Mouse (Mus musculus) CH12.LX (cell line): Measurements from ENCODE around the gene Mmab. TPM values are rescaled to one million over a fixed set of nuclear protein-coding genes. Genes with fewer than 3 reads are reported as not detected.

Source experiments
- DNase-seq: peaks from one replicate; pipeline ENCODE4 v3.0.0-alpha.2; 2013; ENCODE audit errors: extremely low read depth
- H3K27ac ChIP-seq: 2 replicates; pipeline ENCODE4 v1.5.1; 2012; ENCODE audit warnings: low read depth, mild to moderate bottlenecking, control low read depth, moderate library complexity; ENCODE audit not compliant: insufficient read depth
- H3K27me3 ChIP-seq: replicated peaks from 2 replicates; pipeline ENCODE3; 2012; ENCODE audit warnings: inconsistent platforms
- H3K36me3 ChIP-seq, 2 experiments: replicated peaks in 1 of 2; 2 replicates each; pipeline versions ENCODE3 to v1.6.1; 2012; ENCODE audit warnings: inconsistent platforms in 1 of 2, low read length in 1 of 2, mild to moderate bottlenecking in 1 of 2, mixed read lengths in 1 of 2, moderate library complexity in 1 of 2; ENCODE audit not compliant: control insufficient read depth in 1 of 2, insufficient read depth in 1 of 2
- H3K4me1 ChIP-seq, 2 experiments: 2 replicates each; pipeline ENCODE4 v1.6.1; 2012; ENCODE audit warnings: inconsistent platforms in 1 of 2, moderate library complexity in 1 of 2; ENCODE audit not compliant: insufficient read depth in 2 of 2, control insufficient read depth in 1 of 2
- H3K4me2 ChIP-seq: 2 replicates; pipeline ENCODE4 v1.6.1; 2012; ENCODE audit warnings: low read depth, mild to moderate bottlenecking, control low read depth; ENCODE audit not compliant: poor library complexity, insufficient read depth, severe bottlenecking
- H3K4me3 ChIP-seq, 3 experiments: fragments of 150-350 bp in 1 of 3; sonication (generic) in 1 of 3; replicated peaks in 1 of 3; 2 replicates each; pipeline versions ENCODE3 to v1.5.1; 2011 to 2012; ENCODE audit warnings: low read depth in 2 of 3, low read length in 2 of 3, mild to moderate bottlenecking in 2 of 3, moderate library complexity in 2 of 3, control low read depth in 1 of 3, improper control_type of control experiment in 1 of 3, inconsistent platforms in 1 of 3, mixed read lengths in 1 of 3; ENCODE audit not compliant: poor library complexity in 1 of 3
- H3K79me2 ChIP-seq: replicated peaks from 2 replicates; pipeline ENCODE4 v1.6.1; 2012; ENCODE audit warnings: mild to moderate bottlenecking, moderate library complexity; ENCODE audit not compliant: control insufficient read depth, poor library complexity, insufficient read depth, severe bottlenecking; ENCODE audit errors: extremely low read depth
- H3K9ac ChIP-seq: 2 replicates; pipeline ENCODE4 v1.6.1; 2012; ENCODE audit warnings: low read depth, mild to moderate bottlenecking, control low read depth, moderate library complexity; ENCODE audit not compliant: insufficient read depth
- H3K9me3 ChIP-seq: replicated peaks from 2 replicates; pipeline ENCODE3; 2012; ENCODE audit warnings: low read length, inconsistent platforms, mixed read lengths
- GABPA ChIP-seq: IDR thresholded peaks from 2 replicates; pipeline ENCODE4 v1.6.1; 2012; ENCODE audit warnings: low read depth, low read length, improper control_type of control experiment, inconsistent platforms; ENCODE audit not compliant: insufficient replicate concordance
- HCFC1 ChIP-seq: IDR thresholded peaks from 2 replicates; pipeline ENCODE4 v1.6.1; 2012; ENCODE audit warnings: low read depth, mild to moderate bottlenecking, inconsistent platforms, low read length, improper control_type of control experiment
- IRF4 ChIP-seq: IDR thresholded peaks from 2 replicates; pipeline ENCODE4 v1.6.1; 2014; ENCODE audit warnings: low read depth, mild to moderate bottlenecking, inconsistent platforms, low read length, improper control_type of control experiment
- JUN ChIP-seq: IDR thresholded peaks from 2 replicates; pipeline ENCODE4 v1.6.1; 2011; ENCODE audit warnings: low read depth, mild to moderate bottlenecking, low read length, improper control_type of control experiment, moderate library complexity; ENCODE audit not compliant: insufficient read depth
- JUND ChIP-seq: conservative IDR thresholded peaks from 2 replicates; pipeline ENCODE4 v1.6.1; 2011; ENCODE audit warnings: low read depth, low read length, improper control_type of control experiment
- KAT2A ChIP-seq: IDR thresholded peaks from 2 replicates; pipeline ENCODE4 v1.6.1; 2012; ENCODE audit warnings: low read length, improper control_type of control experiment, inconsistent platforms; ENCODE audit not compliant: insufficient replicate concordance
- MEF2A ChIP-seq: IDR thresholded peaks from 2 replicates; pipeline ENCODE4 v1.6.1; 2014; ENCODE audit warnings: low read depth, mild to moderate bottlenecking, inconsistent platforms, low read length, improper control_type of control experiment, borderline replicate concordance
- MYC ChIP-seq: IDR thresholded peaks from 2 replicates; pipeline ENCODE4 v1.6.1; 2011; ENCODE audit warnings: low read depth, mild to moderate bottlenecking, improper control_type of control experiment, low read length
- NRF1 ChIP-seq: IDR thresholded peaks from 2 replicates; pipeline ENCODE4 v1.6.1; 2014; ENCODE audit warnings: low read depth, mild to moderate bottlenecking, inconsistent platforms, low read length, improper control_type of control experiment, moderate library complexity
- RAD21 ChIP-seq: IDR thresholded peaks from 2 replicates; pipeline ENCODE4 v1.6.1; 2011; ENCODE audit warnings: low read depth, mild to moderate bottlenecking, low read length, improper control_type of control experiment, moderate library complexity
- RCOR1 ChIP-seq: conservative IDR thresholded peaks from 2 replicates; pipeline ENCODE4 v1.6.1; 2012; ENCODE audit warnings: low read depth, mild to moderate bottlenecking, inconsistent platforms, low read length, improper control_type of control experiment
- SMC3 ChIP-seq: IDR thresholded peaks from 2 replicates; pipeline ENCODE4 v1.6.1; 2011; ENCODE audit warnings: low read depth, low read length, improper control_type of control experiment
- TBP ChIP-seq: conservative IDR thresholded peaks from 2 replicates; pipeline ENCODE4 v1.6.1; 2011; ENCODE audit warnings: low read depth, low read length, improper control_type of control experiment
- TCF12 ChIP-seq: IDR thresholded peaks from 2 replicates; pipeline ENCODE4 v1.6.1; 2014; ENCODE audit warnings: low read depth, mild to moderate bottlenecking, inconsistent platforms, low read length, improper control_type of control experiment
- ZC3H11A ChIP-seq: IDR thresholded peaks from 2 replicates; pipeline ENCODE4 v1.6.1; 2012; ENCODE audit warnings: low read depth, mild to moderate bottlenecking, inconsistent platforms, low read length, improper control_type of control experiment
- ZMIZ1 ChIP-seq: IDR thresholded peaks from 2 replicates; pipeline ENCODE4 v1.6.1; 2012; ENCODE audit warnings: low read depth, mild to moderate bottlenecking, inconsistent platforms, low read length, improper control_type of control experiment
- dilution Hi-C: fragments of 300-500 bp; cut with MboI; formaldehyde crosslinking; loops from 2 replicates; pipeline ENCODE4 v1.14.3; 2020; ENCODE audit warnings: low sequenced_read_pairs; ENCODE audit not compliant: extremely low pct_unique_long_range_greater_than_20kb, extremely low pct_ligation_motif_present
- in situ Hi-C: fragments of 300-500 bp; cut with MboI; formaldehyde crosslinking; loops from 3 replicates; pipeline ENCODE4 v1.14.3; 2019; ENCODE audit warnings: low sequenced_read_pairs, low pct_ligation_motif_present, low pct_unique_long_range_greater_than_20kb, mixed read lengths
- polyA plus RNA-seq: library from polyadenylated mRNA; unstranded; fragments of >175 nt; gene quantifications from 2 replicates; pipeline ENCODE4 v1.2.1, GENCODE M21; 2012; ENCODE audit warnings: low read depth; ENCODE audit not compliant: insufficient read length
- total RNA-seq, 2 experiments: library from RNA; depleted of rRNA; stranded (reverse); fragments of 300-350 nt in 1 of 2; fragments of >200 nt in 1 of 2; gene quantifications; 2 replicates each; pipeline ENCODE4 v1.2.3; 2012 to 2014

Gene Mmab
- total and polyA plus RNA-seq, 3 experiments, result 9.3 to 14.4 (median 10.9) TPM

DNA sequence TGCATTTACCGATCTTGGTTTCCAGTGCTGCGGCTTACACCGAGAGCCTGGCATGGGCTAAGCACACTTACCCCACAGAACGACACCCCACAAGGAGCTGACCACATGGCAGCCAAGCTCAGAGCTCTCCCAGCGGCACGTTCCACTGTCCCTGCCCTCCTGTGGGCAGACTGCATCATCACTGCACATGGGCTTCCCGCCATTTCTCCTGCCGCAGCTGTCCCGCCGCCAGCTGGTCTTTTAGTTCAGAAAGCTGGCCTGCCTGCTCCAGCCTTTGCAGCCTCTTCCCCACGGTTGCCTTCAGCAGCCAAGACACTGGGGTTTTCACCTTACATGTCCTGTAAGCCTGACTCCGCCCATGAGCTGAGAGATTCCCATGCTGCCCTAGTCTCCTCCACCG is 33.4 kb downstream of the Mmab start:
- no peak for DNase-seq
- no peaks in the 10 kb centered on the region for H3K9me3 ChIP-seq
- in situ Hi-C loops (no loop called here), dilution Hi-C loops (no loop called here)
- H3K4me2 ChIP-seq, result no peak overlapping the region
- TF ChIP-seq NRF1, result no peak
- H3K9ac ChIP-seq, result no peak overlapping the region
- no peaks in the 10 kb centered on the region for H3K27me3 ChIP-seq
- no peaks in the 10 kb centered on the region for H3K4me1 ChIP-seq
- H3K79me2 ChIP-seq, result no peaks in the 10 kb centered on the region
- no peak overlapping the region for H3K4me3 ChIP-seq
- peaks cover 90 to 99% of the 10 kb centered on the region in 2 experiments for H3K36me3 ChIP-seq
- no peak overlapping the region for H3K27ac ChIP-seq

DNA sequence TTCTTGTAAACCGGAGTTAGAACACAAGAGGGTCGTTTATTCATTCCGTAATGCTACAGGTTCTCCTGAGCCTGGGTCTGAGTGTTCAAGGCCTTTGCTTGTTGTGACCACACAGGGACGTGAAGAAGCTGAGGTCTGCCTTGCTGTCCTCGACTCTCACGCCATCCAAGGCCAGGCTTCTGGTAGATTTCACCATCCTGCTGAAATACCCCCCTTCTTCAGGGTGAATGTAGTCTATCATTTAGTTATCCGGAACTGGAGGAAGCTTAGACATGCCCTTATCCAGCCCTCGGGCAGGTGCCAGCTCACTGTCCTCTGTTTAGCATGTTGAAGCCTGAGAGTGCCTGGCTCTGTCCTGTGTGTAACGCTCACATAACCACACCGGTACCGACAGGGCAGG is 35.0 kb downstream of the Mmab start:
- H3K4me1 ChIP-seq, result no peaks in the 10 kb centered on the region
- H3K9ac ChIP-seq, result no peak overlapping the region
- no peaks in the 10 kb centered on the region for H3K9me3 ChIP-seq
- H3K79me2 ChIP-seq, result no peaks in the 10 kb centered on the region
- H3K4me2 ChIP-seq, result no peak overlapping the region
- TF ChIP-seq NRF1, result no peak
- TF ChIP-seq GABPA, result no peak
- TF ChIP-seq KAT2A, result no peak
- no peak for TF ChIP-seq ZMIZ1
- no peak for TF ChIP-seq JUN
- no peak for TF ChIP-seq SMC3
- TF ChIP-seq TBP, result no peak
- TF ChIP-seq JUND, result no peak
- TF ChIP-seq TCF12, result no peak
- TF ChIP-seq ZC3H11A, result no peak
- TF ChIP-seq RCOR1, result no peak
- no peak for TF ChIP-seq HCFC1
- no peak for TF ChIP-seq MYC
- no peak for TF ChIP-seq IRF4
- TF ChIP-seq MEF2A, result no peak
- no peak for TF ChIP-seq RAD21
- no peak overlapping the region for H3K27ac ChIP-seq
- in situ Hi-C loops, result no loop called here
- H3K27me3 ChIP-seq, result no peaks in the 10 kb centered on the region
- peaks cover 93 to 100% of the 10 kb centered on the region in 2 experiments for H3K36me3 ChIP-seq
- dilution Hi-C loops, result no loop called here
- no peak overlapping the region for H3K4me3 ChIP-seq
- no peak for DNase-seq
